Mouse (Mus musculus) hindbrain, embryonic 12.5 days (tissue): ENCODE results near the gene Gga1. TPM values are rescaled to one million over a fixed set of nuclear protein-coding genes. Genes with fewer than 3 reads are reported as not detected.
A peak's percentile ranks its signal among the peaks of the same experiment; 100 is the strongest.

ENCODE experiments used
- ATAC-seq: fragments of 200-750 bp; cut with Nextera tagmentation; 2 replicates; pipeline ENCODE4 v1.8.0; 2017; ENCODE audit warnings: moderate TSS enrichment; ENCODE audit not compliant: low FRiP score
- H3K27ac ChIP-seq: fragments of 300-500 bp; sonication (generic); 2 replicates; pipeline ENCODE4 v1.5.1; 2016; ENCODE audit warnings: mild to moderate bottlenecking
- H3K27me3 ChIP-seq: fragments of 300-500 bp; sonication (generic); 2 replicates; pipeline ENCODE4 v1.6.1; 2016; ENCODE audit warnings: mild to moderate bottlenecking
- H3K36me3 ChIP-seq: fragments of 300-500 bp; sonication (generic); 2 replicates; pipeline ENCODE4 v1.6.1; 2016; ENCODE audit warnings: mild to moderate bottlenecking
- H3K4me1 ChIP-seq: fragments of 300-500 bp; sonication (generic); 2 replicates; pipeline ENCODE4 v1.6.1; 2016
- H3K4me2 ChIP-seq: fragments of 300-500 bp; sonication (generic); replicated peaks from 2 replicates; pipeline ENCODE4 v1.6.1; 2016; ENCODE audit warnings: mild to moderate bottlenecking
- H3K4me3 ChIP-seq: fragments of 300-500 bp; sonication (generic); 2 replicates; pipeline ENCODE4 v1.5.1; 2016; ENCODE audit warnings: mild to moderate bottlenecking
- H3K9ac ChIP-seq: fragments of 300-500 bp; sonication (generic); 2 replicates; pipeline ENCODE4 v1.6.1; 2016; ENCODE audit warnings: mild to moderate bottlenecking, moderate library complexity
- H3K9me3 ChIP-seq: fragments of 300-500 bp; sonication (generic); replicated peaks from 2 replicates; pipeline ENCODE4 v1.6.1; 2016; ENCODE audit warnings: mild to moderate bottlenecking
- WGBS: fragments of 180-500 bp; shearing (Covaris S2); methylation state at CpG from one replicate; pipeline ENCODE4 v1.1.7; 2016; 5-methylcytosine and 5-hydroxymethylcytosine counted together
- polyA plus RNA-seq: library from polyadenylated mRNA; unstranded; fragments of >200 nt; fragmentation: Nextera tagmentation; extraction: Ambion mirVana; gene quantifications from 2 replicates; pipeline ENCODE4 v1.2.1, GENCODE M21; 2016

The Gga1 gene
- polyA plus RNA-seq, 1 experiment from 2014 or later = 54.3 TPM

GRCm38 (mm10) chr15:78889401-78889853 is 12.4 kb downstream of the Gga1 start:
- Histone ChIP-seq H3K4me3 (no peak overlapping the region), H3K9ac (peak overlapping the region; percentile 9; the same call in 1 of the 2 replicates), H3K9me3 (no peaks in the 10 kb centered on the region), H3K4me2 (no peak overlapping the region), H3K27ac (0 out of 2 replicates have a peak overlapping the region, but pooled peaks have one; percentile 7), H3K27me3 (no peaks in the 10 kb centered on the region), H3K4me1 (peaks cover 21% of the 10 kb centered on the region), H3K36me3 (peaks cover 93% of the 10 kb centered on the region)
- 36% methylated on average over 13 of the region's 13 CpGs for WGBS
- ATAC-seq = no peak

- WGBS = 66% methylated on average over 7 of the region's 7 CpGs
- no peak for ATAC-seq
- Histone ChIP-seq H3K4me1 (peaks cover 21% of the 10 kb centered on the region), H3K36me3 (peaks cover 65% of the 10 kb centered on the region), H3K9me3 (no peaks in the 10 kb centered on the region), H3K4me2 (no peak overlapping the region), H3K4me3 (no peak overlapping the region), H3K27ac (no peak overlapping the region), H3K9ac (no peak overlapping the region), H3K27me3 (no peaks in the 10 kb centered on the region)
Measured at GRCm38 (mm10) chr15:78892440-78892839, 15.4 kb downstream of the Gga1 start.

DNA sequence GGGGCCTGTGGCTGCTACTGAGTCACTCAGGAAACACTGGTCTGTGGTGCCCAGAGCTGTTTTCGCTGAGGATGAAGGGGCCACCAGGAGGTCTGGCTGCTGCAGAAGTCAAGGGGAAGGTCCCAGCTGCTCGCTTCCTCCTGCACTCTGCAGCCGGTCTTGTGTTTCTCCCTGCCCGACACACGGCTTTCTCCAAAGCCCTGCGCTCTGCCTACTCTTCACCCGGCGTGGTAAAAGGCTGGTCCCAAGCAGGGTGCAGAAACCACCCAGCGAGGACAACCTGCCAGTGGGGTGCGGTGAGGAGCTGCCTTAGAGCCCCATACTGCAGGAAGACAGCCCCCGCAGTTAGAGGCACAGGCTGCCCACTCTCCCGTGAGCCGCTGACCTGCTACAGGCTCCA is 17.7 kb downstream of the Gga1 start:
- no peaks in the 10 kb centered on the region for H3K9me3 ChIP-seq
- peaks cover 43% of the 10 kb centered on the region for H3K36me3 ChIP-seq
- peaks cover 14% of the 10 kb centered on the region for H3K4me1 ChIP-seq
- H3K4me2 ChIP-seq = no peak overlapping the region
- no peak overlapping the region for H3K27ac ChIP-seq
- H3K4me3 ChIP-seq = no peak overlapping the region
- no peak for ATAC-seq
- H3K27me3 ChIP-seq = peaks cover 12% of the 10 kb centered on the region
- 74% methylated on average over 13 of the region's 13 CpGs for WGBS
- H3K9ac ChIP-seq = no peak overlapping the region

GRCm38 (mm10) chr15:78895741-78896140 is 18.8 kb downstream of the Gga1 start:
- ATAC-seq = no peak
- Histone ChIP-seq H3K4me1 (peaks cover 24% of the 10 kb centered on the region), H3K36me3 (peaks cover 33% of the 10 kb centered on the region), H3K9me3 (no peaks in the 10 kb centered on the region), H3K27me3 (peaks cover 22% of the 10 kb centered on the region), H3K9ac (no peak overlapping the region), H3K27ac (no peak overlapping the region), H3K4me3 (no peak overlapping the region), H3K4me2 (no peak overlapping the region)
- WGBS = 85% methylated on average over 2 of the region's 2 CpGs

DNA sequence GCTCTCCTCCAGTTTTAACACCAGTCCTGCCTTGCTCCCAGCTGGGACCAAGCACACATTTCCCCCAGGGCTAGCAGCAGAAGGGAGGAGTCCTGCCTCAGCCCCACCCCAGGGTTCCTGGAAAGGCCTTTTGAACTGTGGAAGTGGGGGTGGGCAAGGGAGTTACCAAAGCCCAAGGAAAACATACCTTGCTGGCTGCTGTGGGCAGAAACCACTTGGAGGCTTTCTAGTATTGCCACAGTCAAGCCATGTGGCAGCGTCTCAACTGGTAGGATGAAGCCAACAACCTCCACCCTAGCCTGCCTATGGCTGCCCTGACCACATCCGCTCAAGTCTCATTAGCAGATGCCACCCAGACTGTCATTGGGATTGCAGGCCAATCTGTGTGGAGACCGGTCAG is 19.2 kb downstream of the Gga1 start:
- WGBS = 90% methylated on average over 3 of the region's 3 CpGs
- H3K9me3 ChIP-seq = no peaks in the 10 kb centered on the region
- H3K27ac ChIP-seq = no peak overlapping the region
- H3K4me3 ChIP-seq = no peak overlapping the region
- H3K27me3 ChIP-seq = peaks cover 26% of the 10 kb centered on the region
- no peak overlapping the region for H3K4me2 ChIP-seq
- H3K36me3 ChIP-seq = peaks cover 29% of the 10 kb centered on the region
- no peak overlapping the region for H3K9ac ChIP-seq
- ATAC-seq = no peak
- peaks cover 28% of the 10 kb centered on the region for H3K4me1 ChIP-seq

GRCm38 (mm10) chr15:78897488-78897887 is 20.5 kb downstream of the Gga1 start:
- Histone ChIP-seq H3K27me3 (peaks cover 30% of the 10 kb centered on the region), H3K36me3 (peaks cover 16% of the 10 kb centered on the region), H3K4me2 (no peak overlapping the region), H3K4me3 (no peak overlapping the region), H3K4me1 (peaks cover 31% of the 10 kb centered on the region), H3K27ac (no peak overlapping the region), H3K9ac (no peak overlapping the region), H3K9me3 (no peaks in the 10 kb centered on the region)
- 88% methylated on average over 4 of the region's 4 CpGs for whole genome bisulfite sequencing
- no peak for ATAC-seq

DNA sequence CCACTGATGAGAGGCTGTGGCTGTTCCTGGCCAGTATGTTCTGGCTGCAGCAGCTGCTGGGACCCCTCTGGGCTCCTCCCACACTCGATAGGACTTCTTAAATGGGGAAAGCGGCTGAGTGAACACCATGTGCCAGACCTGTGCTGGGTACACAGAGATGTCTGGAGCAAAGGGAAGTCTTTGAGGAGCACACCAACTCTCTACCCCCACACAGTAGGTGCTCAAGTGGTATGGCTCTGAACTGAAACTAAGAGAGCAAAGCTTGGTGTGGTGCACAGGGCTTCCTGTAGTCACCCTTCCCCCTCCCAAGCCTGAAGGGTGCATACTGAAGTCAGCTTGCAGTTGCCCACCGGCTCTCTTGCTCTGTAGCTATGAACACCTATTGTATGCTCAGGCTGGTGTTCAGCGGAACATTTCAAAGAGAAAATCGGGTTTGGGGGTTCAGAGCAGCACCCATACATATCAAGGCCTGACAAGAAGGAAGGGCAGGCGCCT is 21.6 kb downstream of the Gga1 start:
- WGBS = 52% methylated on average over 6 of the region's 6 CpGs
- no peak overlapping the region for H3K27ac ChIP-seq

DNA sequence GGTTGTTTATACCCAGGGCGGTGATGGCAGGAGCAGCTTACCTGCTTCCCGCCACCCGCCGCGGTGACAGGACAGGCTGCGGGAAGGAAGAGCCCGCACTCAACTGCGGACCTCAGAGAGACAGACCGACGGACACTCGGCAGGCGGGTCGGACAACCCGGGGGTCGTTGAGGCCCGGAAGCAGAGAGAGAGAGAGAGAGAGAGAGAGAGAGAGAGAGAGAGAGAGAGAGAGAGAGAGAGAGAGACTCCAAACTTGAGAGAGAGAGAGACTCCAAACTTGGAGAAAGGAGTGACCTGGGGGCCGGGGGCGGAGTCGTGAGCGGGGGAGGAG is 22.4 kb downstream of the Gga1 start, which contains the start of gene Gm49510:
Gene Gm49510 (plus strand): TSS at position 259 of the 331 bp plus-strand sequence.
- WGBS = under 1% methylated on average over 19 of the region's 20 CpGs
- H3K27ac ChIP-seq = no peak within 1 kb of the TSS
- peaks cover 20% of the 10 kb centered on the region for H3K4me1 ChIP-seq
- peak within 1 kb of the TSS; percentile 67 for H3K9ac ChIP-seq
- H3K9me3 ChIP-seq = no peaks in the 10 kb centered on the region
- peak within 1 kb of the TSS; percentile 91 for H3K4me2 ChIP-seq
- H3K27me3 ChIP-seq = peaks cover 30% of the 10 kb centered on the region
- ATAC-seq = no peak
- peak within 1 kb of the TSS; percentile 52 for H3K4me3 ChIP-seq
- no peaks in the 10 kb centered on the region for H3K36me3 ChIP-seq

More for the DNA sequence above, 21.6 kb downstream of the Gga1 start:
- Histone ChIP-seq H3K4me3 (no peak overlapping the region), H3K9me3 (no peaks in the 10 kb centered on the region), H3K4me2 (peak overlapping the region; percentile 91; the same call in 1 of the 2 replicates), H3K9ac (no peak overlapping the region), H3K27me3 (peaks cover 30% of the 10 kb centered on the region), H3K36me3 (peaks cover 5% of the 10 kb centered on the region), H3K4me1 (peaks cover 28% of the 10 kb centered on the region)
- no peak for ATAC-seq

GRCm38 (mm10) chr15:78899740-78900584 is 23.0 kb downstream of the Gga1 start, which contains the start of gene Sh3bp1:
Gene Sh3bp1, plus strand, starts transcription at chr15:78899768.
- peak within 1 kb of the TSS; percentile 52 for H3K4me3 ChIP-seq
- H3K9ac ChIP-seq = peak within 1 kb of the TSS; percentile 67
- peaks cover 30% of the 10 kb centered on the region for H3K27me3 ChIP-seq
- no peaks in the 10 kb centered on the region for H3K36me3 ChIP-seq
- no peak for ATAC-seq
- peaks cover 20% of the 10 kb centered on the region for H3K4me1 ChIP-seq
- H3K27ac ChIP-seq = no peak within 1 kb of the TSS
- H3K4me2 ChIP-seq = peak within 1 kb of the TSS; percentile 91
- no peaks in the 10 kb centered on the region for H3K9me3 ChIP-seq
- WGBS = 2% methylated on average over 47 of the region's 47 CpGs

GRCm38 (mm10) chr15:78900585-78901421 is 23.8 kb downstream of the Gga1 start:
- Histone ChIP-seq H3K9ac (peak overlapping the region; percentile 67), H3K27ac (no peak overlapping the region), H3K4me2 (peak overlapping the region; percentile 91), H3K27me3 (peaks cover 30% of the 10 kb centered on the region), H3K36me3 (no peaks in the 10 kb centered on the region), H3K4me3 (peak overlapping the region; percentile 52), H3K4me1 (peaks cover 20% of the 10 kb centered on the region), H3K9me3 (no peaks in the 10 kb centered on the region)
- WGBS = 18% methylated on average over 18 of the region's 18 CpGs
- no peak for ATAC-seq

DNA sequence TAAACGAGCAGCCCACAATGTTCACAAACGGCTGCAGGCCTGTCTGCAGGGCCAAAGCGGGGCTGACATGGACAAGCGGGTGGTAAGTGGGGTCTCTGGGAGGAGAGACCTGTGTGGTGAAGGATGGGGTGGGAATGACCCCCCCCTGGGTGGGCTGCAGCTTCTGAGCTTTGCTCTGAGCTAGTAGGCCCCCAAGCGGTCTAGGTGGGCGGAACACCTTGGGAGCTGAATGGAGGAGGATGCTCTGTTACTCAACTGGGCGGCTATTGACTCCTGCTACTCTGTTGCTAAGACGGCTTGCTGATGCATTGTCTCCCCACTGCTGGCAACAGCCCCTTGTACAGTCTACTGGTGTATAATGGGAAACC is 24.4 kb downstream of the Gga1 start:
- H3K36me3 ChIP-seq = no peaks in the 10 kb centered on the region
- no peak overlapping the region for H3K27ac ChIP-seq
- H3K4me1 ChIP-seq = peaks cover 20% of the 10 kb centered on the region
- WGBS = 47% methylated on average over 8 of the region's 8 CpGs
- peaks cover 30% of the 10 kb centered on the region for H3K27me3 ChIP-seq
- H3K4me3 ChIP-seq = no peak overlapping the region
- H3K9ac ChIP-seq = 0 out of 2 replicates have a peak overlapping the region, but pooled peaks have one; percentile 67
- peak overlapping the region; percentile 91 for H3K4me2 ChIP-seq
- ATAC-seq = no peak
- H3K9me3 ChIP-seq = no peaks in the 10 kb centered on the region

- no peak overlapping the region for H3K27ac ChIP-seq
- no peak overlapping the region for H3K4me2 ChIP-seq
- no peak overlapping the region for H3K4me3 ChIP-seq
- ATAC-seq = no peak
- H3K9me3 ChIP-seq = no peaks in the 10 kb centered on the region
- peaks cover 20% of the 10 kb centered on the region for H3K4me1 ChIP-seq
- H3K36me3 ChIP-seq = no peaks in the 10 kb centered on the region
- WGBS = 11% methylated on average over 2 of the region's 2 CpGs
- H3K27me3 ChIP-seq = peaks cover 30% of the 10 kb centered on the region
- H3K9ac ChIP-seq = no peak overlapping the region
Measured at GRCm38 (mm10) chr15:78903243-78903642, 26.3 kb downstream of the Gga1 start.
